Mouse (Mus musculus) liver, adult 2 months (tissue): ENCODE results near the gene Snu13. TPM values are rescaled to one million over a fixed set of nuclear protein-coding genes. Genes with fewer than 3 reads are reported as not detected.

Experiments
- DNase-seq: peaks from one replicate; pipeline ENCODE4 v3.0.0-alpha.2; 2011; ENCODE audit warnings: low read depth, low spot score; ENCODE audit errors: extremely low read depth
- H3K27ac ChIP-seq: fragments of 200-500 bp; replicated peaks from 2 replicates; pipeline ENCODE4 v1.5.1; 2012; ENCODE audit warnings: low read depth, mild to moderate bottlenecking, control low read depth, inconsistent platforms, low read length; ENCODE audit not compliant: insufficient read depth
- H3K27me3 ChIP-seq: fragments of 200-500 bp; 2 replicates; pipeline ENCODE4 v1.6.1; 2012; ENCODE audit warnings: mild to moderate bottlenecking, moderate library complexity, low read length, inconsistent platforms; ENCODE audit not compliant: control insufficient read depth, insufficient read depth
- H3K36me3 ChIP-seq: fragments of 200-500 bp; 2 replicates; pipeline ENCODE4 v1.6.1; 2012; ENCODE audit warnings: low read length, inconsistent platforms; ENCODE audit not compliant: control insufficient read depth, insufficient read depth
- H3K4me1 ChIP-seq: fragments of 200-500 bp; 2 replicates; pipeline ENCODE4 v1.6.1; 2011; ENCODE audit warnings: low read length; ENCODE audit not compliant: control insufficient read depth, insufficient read depth
- H3K4me3 ChIP-seq: fragments of 200-500 bp; 2 replicates; pipeline ENCODE4 v1.5.1; 2011; ENCODE audit warnings: low read depth, mild to moderate bottlenecking, control low read depth, low read length, moderate library complexity; ENCODE audit not compliant: insufficient read depth
- H3K79me2 ChIP-seq: fragments of 200-500 bp; 2 replicates; pipeline ENCODE4 v1.6.1; 2012; ENCODE audit warnings: inconsistent platforms, mild to moderate bottlenecking, low read length, moderate library complexity; ENCODE audit not compliant: control insufficient read depth, insufficient read depth
- H3K9ac ChIP-seq: fragments of 200-500 bp; 2 replicates; pipeline ENCODE4 v1.6.1; 2012; ENCODE audit warnings: low read depth, mild to moderate bottlenecking, control low read depth, inconsistent platforms, low read length
- CTCF ChIP-seq: fragments of 200-500 bp; IDR thresholded peaks from 2 replicates; pipeline ENCODE4 v1.5.1; 2011; ENCODE audit warnings: low read depth, low read length, control low read depth
- POLR2A ChIP-seq: fragments of 200-500 bp; IDR thresholded peaks from 2 replicates; pipeline ENCODE4 v1.6.1; 2011; ENCODE audit warnings: low read length, control low read depth; ENCODE audit not compliant: insufficient read depth; ENCODE audit errors: extremely low read depth
- WGBS: fragments of 180-500 bp; shearing (Covaris S2); methylation state at CpG from one replicate; pipeline ENCODE4 v1.1.7; 2018; 5-methylcytosine and 5-hydroxymethylcytosine counted together
- polyA plus RNA-seq: library from polyadenylated mRNA; depleted of rRNA; stranded (reverse); fragments of >200 nt; gene quantifications from 2 replicates; pipeline ENCODE4 v1.2.3, GENCODE M21; 2012; rRNA removed
- total RNA-seq: library from RNA; depleted of rRNA; stranded (reverse); fragments of >200 nt; gene quantifications from 2 replicates; pipeline ENCODE4 v1.2.3, GENCODE M21; 2014; rRNA removed

Snu13 gene
- total and polyA plus RNA-seq, 2 experiments = 23.3 to 25.4 TPM

- Histone ChIP-seq H3K4me3 (no peak overlapping the region), H3K4me1 (peaks cover 4% of the 10 kb centered on the region; the same call in 1 of the 2 replicates), H3K27ac (no peak overlapping the region), H3K79me2 (no peaks in the 10 kb centered on the region), H3K36me3 (peaks cover 38% of the 10 kb centered on the region), H3K27me3 (no peaks in the 10 kb centered on the region), H3K9ac (no peak overlapping the region)
- 94% methylated on average over 6 of the region's 6 CpGs for WGBS
- TF ChIP-seq CTCF = no peak
- TF ChIP-seq POLR2A = no peak
- DNase-seq = no peak
These were observed 53.4 kb downstream of the Snu13 start for GRCm38 (mm10) chr15:81993992-81994391.

DNA sequence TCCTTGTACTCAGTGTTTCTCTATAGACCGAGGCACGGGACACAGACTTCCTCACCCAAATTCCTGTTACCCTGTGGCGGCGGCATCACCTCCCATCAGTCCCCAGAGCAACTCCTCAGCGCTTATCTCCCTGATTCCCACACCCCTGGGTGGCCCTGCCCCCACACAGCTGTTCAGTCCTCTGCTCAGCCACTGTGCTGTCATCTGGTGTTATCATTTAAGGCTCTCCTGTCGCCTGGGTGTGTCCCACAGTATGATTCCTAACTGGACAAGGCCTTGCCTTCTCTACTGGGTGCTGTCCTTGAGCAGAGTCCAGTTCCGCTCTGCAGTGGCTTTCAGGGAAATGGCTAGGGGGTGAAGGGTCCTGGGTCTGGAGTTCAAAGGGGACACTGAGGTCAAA lies 56.8 kb downstream of the Snu13 start:
- Histone ChIP-seq H3K79me2 (no peaks in the 10 kb centered on the region), H3K27ac (no peak overlapping the region), H3K9ac (no peak overlapping the region), H3K36me3 (peaks cover 12% of the 10 kb centered on the region), H3K4me1 (peaks cover 4% of the 10 kb centered on the region; the same call in 1 of the 2 replicates), H3K4me3 (no peak overlapping the region), H3K27me3 (no peaks in the 10 kb centered on the region)
- peak; percentile 30 for DNase-seq
- no peak for TF ChIP-seq POLR2A
- no peak for TF ChIP-seq CTCF
- 66% methylated on average over 7 of the region's 7 CpGs for WGBS

Other genes with a start within 250 kb of the Snu13 start
- 156 and 163 TPM in 2 replicates for gene Tef, start 245.2 kb downstream of the Snu13 start, total RNA-seq
- gene Tef, start 245.2 kb downstream of the Snu13 start, polyA plus RNA-seq = 34.6 and 35.0 TPM in 2 replicates
- gene Tob2, start 188.8 kb downstream of the Snu13 start, total RNA-seq = 15.8 and 25.6 TPM in 2 replicates
- gene Tob2, start 188.8 kb downstream of the Snu13 start, polyA plus RNA-seq = 20.9 and 21.6 TPM in 2 replicates
- gene Phf5a, start 175.7 kb downstream of the Snu13 start, total RNA-seq = 12.3 and 15.6 TPM in 2 replicates
- gene Phf5a, start 175.7 kb downstream of the Snu13 start, polyA plus RNA-seq = 27.5 and 28.7 TPM in 2 replicates
- 170 and 187 TPM in 2 replicates for gene Aco2, start 175.3 kb downstream of the Snu13 start, total RNA-seq
- gene Aco2, start 175.3 kb downstream of the Snu13 start, polyA plus RNA-seq = 127 TPM in 2 replicates
- 6.4 and 7.3 TPM in 2 replicates for gene Polr3h, start 121.4 kb downstream of the Snu13 start, total RNA-seq
- 6.8 and 8.3 TPM in 2 replicates for gene Polr3h, start 121.4 kb downstream of the Snu13 start, polyA plus RNA-seq
- 0.09 and 0.13 TPM in 2 replicates for gene Csdc2, start 110.8 kb downstream of the Snu13 start, total RNA-seq
- 0.35 and 0.80 TPM in 2 replicates for gene Csdc2, start 110.8 kb downstream of the Snu13 start, polyA plus RNA-seq
- 3.6 and 3.7 TPM in 2 replicates for gene Pmm1, start 86.7 kb downstream of the Snu13 start, total RNA-seq
- gene Pmm1, start 86.7 kb downstream of the Snu13 start, polyA plus RNA-seq = 4.9 and 6.8 TPM in 2 replicates
- not detected in 2 replicates for gene 1700029P11Rik, start 67.1 kb downstream of the Snu13 start, total RNA-seq
- gene 1700029P11Rik, start 67.1 kb downstream of the Snu13 start, polyA plus RNA-seq = not detected in 2 replicates
- 18.2 and 22.8 TPM in 2 replicates for gene Xrcc6, start 59.8 kb downstream of the Snu13 start, total RNA-seq
- 8.5 and 8.9 TPM in 2 replicates for gene Xrcc6, start 59.8 kb downstream of the Snu13 start, polyA plus RNA-seq
- gene Desi1, start 13.7 kb downstream of the Snu13 start, total RNA-seq = 6.6 and 10.1 TPM in 2 replicates
- gene Desi1, start 13.7 kb downstream of the Snu13 start, polyA plus RNA-seq = 28.7 and 31.1 TPM in 2 replicates
- not detected in 2 replicates for gene 4930407I10Rik, start 11.6 kb upstream of the Snu13 start, total RNA-seq
- not detected in 2 replicates for gene 4930407I10Rik, start 11.6 kb upstream of the Snu13 start, polyA plus RNA-seq
- gene Mei1, start 22.4 kb upstream of the Snu13 start, total RNA-seq = not detected in 2 replicates
- not detected in 2 replicates for gene Mei1, start 22.4 kb upstream of the Snu13 start, polyA plus RNA-seq
- 1.3 and 1.8 TPM in 2 replicates for gene Ccdc134, start 80.3 kb upstream of the Snu13 start, total RNA-seq
- 5.2 and 8.2 TPM in 2 replicates for gene Ccdc134, start 80.3 kb upstream of the Snu13 start, polyA plus RNA-seq
- 16.5 and 25.0 TPM in 2 replicates for gene Srebf2, start 99.6 kb upstream of the Snu13 start, total RNA-seq
- 66.3 and 71.2 TPM in 2 replicates for gene Srebf2, start 99.6 kb upstream of the Snu13 start, polyA plus RNA-seq
- gene Shisa8, start 165.2 kb upstream of the Snu13 start, total RNA-seq = 0.09 and 0.47 TPM in 2 replicates
- gene Shisa8, start 165.2 kb upstream of the Snu13 start, polyA plus RNA-seq = 0.07 and 0.77 TPM in 2 replicates
- gene Tnfrsf13c, start 176.8 kb upstream of the Snu13 start, total RNA-seq = 0.28 and 0.54 TPM in 2 replicates
- gene Tnfrsf13c, start 176.8 kb upstream of the Snu13 start, polyA plus RNA-seq = 0.17 and 0.34 TPM in 2 replicates
- gene Cenpm, start 197.2 kb upstream of the Snu13 start, total RNA-seq = 3.0 and 3.7 TPM in 2 replicates
- gene Cenpm, start 197.2 kb upstream of the Snu13 start, polyA plus RNA-seq = 11.5 and 17.4 TPM in 2 replicates
- 0.18 TPM in 1 of 2 replicates, not detected in the other for gene 1500009C09Rik, start 204.8 kb upstream of the Snu13 start, total RNA-seq
- not detected in 2 replicates for gene 1500009C09Rik, start 204.8 kb upstream of the Snu13 start, polyA plus RNA-seq
- gene Sept3, start 227.3 kb upstream of the Snu13 start, total RNA-seq = 0.09 and 0.13 TPM in 2 replicates
- gene Sept3, start 227.3 kb upstream of the Snu13 start, polyA plus RNA-seq = 0.04 and 0.16 TPM in 2 replicates